Mouse (Mus musculus) bone marrow, adult 2 months (tissue): ENCODE measurements at regions not wholly inside any gene's neighbourhood (a gene's known extent, or its start where the extent isn't known, plus 50 kb on each side); places are given as distances from the start of the nearest gene placed in this dataset.

Source experiments
- H3K27ac ChIP-seq: fragments of 200-500 bp; 2 replicates; pipeline ENCODE4 v1.5.1; 2012; ENCODE audit warnings: low read depth, mild to moderate bottlenecking, control low read depth, inconsistent platforms, low read length; ENCODE audit not compliant: control insufficient read depth, poor library complexity, insufficient read depth
- H3K4me1 ChIP-seq: fragments of 200-500 bp; 2 replicates; pipeline ENCODE4 v1.6.1; 2011; ENCODE audit warnings: low read length; ENCODE audit not compliant: control insufficient read depth, insufficient read depth
- H3K4me3 ChIP-seq: fragments of 200-500 bp; replicated peaks from 2 replicates; pipeline ENCODE3; 2011; ENCODE audit warnings: mild to moderate bottlenecking, low read depth, low read length, control low read depth; ENCODE audit not compliant: control insufficient read depth
- CTCF ChIP-seq: fragments of 200-500 bp; IDR thresholded peaks from 2 replicates; pipeline ENCODE4 v1.5.1; 2011; ENCODE audit warnings: low read length, control low read depth; ENCODE audit not compliant: control insufficient read depth, insufficient read depth
- POLR2A ChIP-seq: fragments of 200-500 bp; IDR thresholded peaks from 2 replicates; pipeline ENCODE4 v1.6.1; 2011; ENCODE audit warnings: low read depth, mild to moderate bottlenecking, control low read depth, low read length, borderline replicate concordance; ENCODE audit not compliant: control insufficient read depth
- WGBS: fragments of 180-500 bp; shearing (Covaris S2); methylation state at CpG from one replicate; pipeline ENCODE4 v1.1.7; 2018; 5-methylcytosine and 5-hydroxymethylcytosine counted together

DNA sequence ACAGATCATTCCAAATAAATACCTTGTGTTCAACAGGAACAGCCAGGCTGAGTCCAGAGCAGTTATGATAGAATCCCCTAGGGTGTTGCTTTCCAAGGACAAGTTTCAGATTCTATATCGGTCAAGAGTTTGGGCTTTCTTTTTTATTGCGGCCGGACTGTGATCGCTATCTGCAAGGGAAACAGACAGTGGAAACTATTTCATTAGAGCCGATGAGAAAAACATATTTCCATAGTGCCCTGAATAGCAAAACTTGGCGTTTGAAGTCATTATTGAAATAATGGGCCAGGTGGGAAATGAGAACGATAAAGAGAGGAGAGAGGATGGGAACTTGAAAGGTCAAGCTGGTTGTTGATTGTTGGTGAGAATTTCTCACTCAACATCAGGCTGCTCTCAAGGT, 282.4 kb upstream of the Gm12728 start:
- no peak for TF ChIP-seq CTCF
- TF ChIP-seq POLR2A: no peak
- 77% methylated on average over 7 of the region's 7 CpGs for WGBS
- Histone ChIP-seq H3K27ac (no peak overlapping the region), H3K4me1 (no peaks in the 10 kb centered on the region), H3K4me3 (no peak overlapping the region)

GRCm38 (mm10) chr4:105509091-105509490, 280.6 kb upstream of the Gm12728 start:
- H3K4me3 ChIP-seq: no peak overlapping the region
- H3K4me1 ChIP-seq: no peaks in the 10 kb centered on the region
- WGBS: 78% methylated on average over 3 of the region's 3 CpGs

GRCm38 (mm10) chr4:105510406-105510805, 279.3 kb upstream of the Gm12728 start:
- WGBS: 57% methylated on average over 1 of the region's 1 CpGs
- Histone ChIP-seq H3K4me1 (no peaks in the 10 kb centered on the region), H3K4me3 (no peak overlapping the region), H3K27ac (no peak overlapping the region)
- no peak for TF ChIP-seq CTCF
- TF ChIP-seq POLR2A: no peak

More at GRCm38 (mm10) chr4:105509091-105509490, 280.6 kb upstream of the Gm12728 start:
- no peak for TF ChIP-seq CTCF
- no peak for TF ChIP-seq POLR2A
- H3K27ac ChIP-seq: no peak overlapping the region

DNA sequence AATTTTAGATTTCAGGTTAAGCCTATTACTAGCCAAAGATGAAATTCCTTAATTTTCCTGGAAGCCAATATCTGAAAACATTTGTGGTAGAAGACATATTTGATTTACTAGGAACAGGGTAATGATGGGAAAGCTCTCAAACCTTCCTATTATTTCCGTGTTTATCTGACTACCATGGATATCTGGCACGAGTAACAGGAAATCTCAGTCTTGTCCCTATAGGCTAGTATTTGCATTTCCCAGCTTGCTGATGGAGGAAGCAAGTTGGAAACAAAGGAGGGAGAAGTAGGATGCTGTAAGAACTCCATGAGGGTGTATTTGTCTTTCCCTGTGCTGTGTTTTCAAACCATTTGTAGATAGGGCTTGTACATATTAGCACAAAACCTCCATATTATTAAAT, 264.5 kb upstream of the Gm12728 start:
- WGBS: 72% methylated on average over 2 of the region's 2 CpGs
- Histone ChIP-seq H3K4me3 (no peak overlapping the region), H3K27ac (no peak overlapping the region), H3K4me1 (no peaks in the 10 kb centered on the region)
- TF ChIP-seq POLR2A (no peak), CTCF (no peak)

DNA sequence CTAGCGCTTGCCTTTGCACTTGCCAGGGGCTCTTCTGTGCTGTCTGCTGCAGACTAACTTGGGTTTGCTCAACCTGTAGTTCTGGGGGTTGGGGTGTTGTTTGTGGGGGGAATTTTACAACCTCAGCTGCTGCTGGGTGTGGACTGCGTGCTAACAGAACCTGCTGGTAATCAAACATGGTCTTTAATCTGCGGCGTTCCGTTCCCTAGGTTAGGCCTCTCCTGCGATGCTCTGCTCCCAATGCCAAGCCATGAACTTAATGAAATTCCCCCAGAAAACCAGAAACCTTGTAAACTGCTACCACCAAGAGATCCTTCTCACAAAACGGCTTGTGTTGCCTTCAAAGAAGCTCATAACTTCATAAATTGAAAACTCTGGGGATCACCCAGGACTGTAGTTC, 262.9 kb upstream of the Gm12728 start:
- Histone ChIP-seq H3K27ac (no peak overlapping the region), H3K4me3 (no peak overlapping the region), H3K4me1 (no peaks in the 10 kb centered on the region)
- TF ChIP-seq CTCF: no peak
- no peak for TF ChIP-seq POLR2A
- 82% methylated on average over 7 of the region's 7 CpGs for WGBS

DNA sequence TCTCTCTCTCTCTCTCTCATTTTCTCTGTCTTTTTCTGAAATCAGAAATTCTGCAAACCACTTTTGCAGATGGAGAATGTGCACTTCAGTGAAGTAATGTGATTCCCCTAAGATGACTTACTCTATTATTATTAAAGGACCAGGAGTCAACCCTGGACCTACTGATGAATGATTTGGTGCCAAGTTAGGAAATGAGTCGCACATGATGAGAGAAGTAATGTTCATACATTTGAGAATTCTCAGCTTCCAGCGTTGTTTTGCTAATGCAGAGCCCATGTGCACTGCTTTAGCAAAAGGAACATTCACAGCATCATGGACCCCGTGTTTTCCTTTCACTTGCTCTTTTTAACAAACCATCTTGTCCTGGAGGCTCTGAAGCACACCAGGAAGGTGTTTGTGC, 262.4 kb upstream of the Gm12728 start:
- 64% methylated on average over 3 of the region's 3 CpGs for WGBS
- H3K4me1 ChIP-seq: no peaks in the 10 kb centered on the region
- H3K27ac ChIP-seq: no peak overlapping the region
- H3K4me3 ChIP-seq: no peak overlapping the region
- TF ChIP-seq POLR2A (no peak), CTCF (no peak)

DNA sequence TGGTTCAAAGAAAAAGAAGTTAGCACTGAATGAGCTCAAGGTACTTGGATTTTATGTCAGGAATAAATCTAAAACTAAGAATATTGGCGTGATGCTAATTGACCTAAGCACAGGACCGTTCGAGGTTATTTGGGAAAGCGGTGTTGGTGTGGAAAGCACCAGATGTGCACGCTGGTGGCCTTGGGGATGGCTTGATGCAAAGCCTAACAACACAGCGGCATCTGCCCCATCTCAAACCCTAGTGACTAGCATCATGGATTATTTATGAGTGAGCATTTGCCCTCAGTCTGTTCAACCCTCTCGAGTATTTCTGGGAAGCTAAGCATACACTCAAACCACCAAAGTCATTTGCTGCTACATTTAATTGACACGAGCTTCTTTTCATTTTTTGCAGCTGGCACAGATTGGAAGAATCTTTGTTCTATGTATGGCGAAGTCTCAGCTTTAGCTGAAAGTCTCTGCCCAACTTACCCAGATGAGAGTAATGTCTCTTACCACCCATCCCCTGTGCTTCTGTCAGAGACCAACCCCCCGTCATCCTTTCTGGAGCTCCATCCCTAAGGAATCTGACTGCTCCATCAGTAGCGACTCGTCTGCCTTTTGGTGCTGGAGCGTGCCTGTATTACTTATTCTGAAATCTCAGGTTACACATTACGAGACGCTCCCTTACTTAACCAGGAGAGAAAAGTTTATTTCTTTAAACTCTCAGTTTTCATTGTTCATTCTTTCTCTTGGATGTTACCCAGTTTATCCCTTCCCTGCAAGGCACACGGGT, 257.8 kb upstream of the Gm12728 start:
- H3K27ac ChIP-seq: no peak overlapping the region
- TF ChIP-seq CTCF (no peak), POLR2A (no peak)
- 86% methylated on average over 16 of the region's 16 CpGs for WGBS
- no peak overlapping the region for H3K4me3 ChIP-seq
- no peaks in the 10 kb centered on the region for H3K4me1 ChIP-seq

DNA sequence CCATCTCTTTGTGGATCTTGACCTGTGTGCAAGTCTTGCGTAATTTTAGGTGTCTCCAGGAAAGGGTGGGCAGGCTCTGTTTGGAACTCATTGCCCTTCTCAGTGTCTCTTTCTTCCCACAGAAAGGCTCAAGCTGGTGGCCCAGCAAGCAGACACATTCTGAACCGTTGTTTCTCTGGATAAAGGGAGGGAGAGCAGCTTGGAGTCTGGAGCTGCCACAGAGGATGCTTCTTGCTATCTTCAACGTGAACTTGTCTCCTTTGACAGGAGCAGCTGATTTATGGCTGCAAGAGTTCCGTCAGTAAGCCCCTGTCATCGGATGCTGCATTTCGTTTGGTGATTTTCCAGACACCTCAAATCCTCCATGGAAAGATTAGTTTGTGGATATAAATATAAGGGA, 254.2 kb upstream of the Gm12728 start:
- H3K4me1 ChIP-seq: no peaks in the 10 kb centered on the region
- TF ChIP-seq CTCF: no peak
- no peak for TF ChIP-seq POLR2A
- 74% methylated on average over 6 of the region's 6 CpGs for WGBS
- no peak overlapping the region for H3K27ac ChIP-seq
- no peak overlapping the region for H3K4me3 ChIP-seq

DNA sequence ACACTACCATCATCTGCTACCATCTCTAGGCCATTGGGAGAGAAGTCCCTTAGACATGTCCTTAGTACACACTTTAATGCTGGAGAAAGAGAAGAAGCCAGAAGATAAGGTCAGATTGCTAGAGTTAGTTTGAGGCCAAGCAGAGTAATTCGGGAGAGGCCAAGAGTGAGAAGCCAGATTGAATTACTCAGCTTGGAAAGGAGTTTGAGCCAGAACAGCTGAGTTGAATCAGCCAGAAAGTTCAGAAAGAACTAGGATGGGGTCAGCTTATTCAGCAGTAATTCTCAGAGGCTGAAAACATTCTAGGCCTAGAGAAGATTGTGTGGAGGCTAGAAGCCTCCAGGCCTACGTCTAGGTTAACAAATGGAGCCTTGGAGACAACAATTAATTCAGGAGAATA, 244.2 kb upstream of the Gm12728 start:
- TF ChIP-seq POLR2A (no peak), CTCF (no peak)
- no peaks in the 10 kb centered on the region for H3K4me1 ChIP-seq
- 84% methylated on average over 2 of the region's 2 CpGs for WGBS
- H3K27ac ChIP-seq: no peak overlapping the region
- no peak overlapping the region for H3K4me3 ChIP-seq
